Mouse (Mus musculus) midbrain, embryonic 14.5 days (tissue): ENCODE data around the gene Tmem258. TPM values are rescaled to one million over a fixed set of nuclear protein-coding genes. Genes with fewer than 3 reads are reported as not detected.

Source experiments
- microRNA-seq: library from miRNA; unstranded; fragments of <30 nt; microRNA quantifications from one replicate; pipeline ENCODE4, GENCODE M21; 2016
- polyA plus RNA-seq: library from polyadenylated mRNA; unstranded; fragments of >200 nt; fragmentation: Nextera tagmentation; extraction: Ambion mirVana; gene quantifications from 2 replicates; pipeline ENCODE4 v1.2.1, GENCODE M21; 2014

Gene Tmem258
- polyA plus RNA-seq, 1 experiment from 2014 or later = 363 TPM

Small RNAs within 50 kb of the gene (microRNA-seq; reads per million reads assigned to microRNA genes)
- 1.3 reads per million for gene Mir6993

Other genes starting within 250 kb of the Tmem258 start
- gene Fth1, start 223.4 kb upstream of the Tmem258 start, polyA plus RNA-seq = 1,308 and 1,477 TPM in 2 replicates
- gene Best1, start 202.4 kb upstream of the Tmem258 start, polyA plus RNA-seq = 2.1 and 2.5 TPM in 2 replicates
- 13.3 and 19.2 TPM in 2 replicates for gene Rab3il1, start 202.3 kb upstream of the Tmem258 start, polyA plus RNA-seq
- gene Fads3, start 162.4 kb upstream of the Tmem258 start, polyA plus RNA-seq = 15.4 and 17.8 TPM in 2 replicates
- 67.3 and 114 TPM in 2 replicates for gene Fads2, start 102.3 kb upstream of the Tmem258 start, polyA plus RNA-seq
- 125 and 152 TPM in 2 replicates for gene Fads1, start 21.1 kb upstream of the Tmem258 start, polyA plus RNA-seq
- gene Fen1, start 155 bp downstream of the Tmem258 start, polyA plus RNA-seq = 24.8 and 31.0 TPM in 2 replicates
- gene Myrf, start 36.7 kb downstream of the Tmem258 start, polyA plus RNA-seq = 0.49 and 0.75 TPM in 2 replicates
- 9.4 and 9.8 TPM in 2 replicates for gene Dagla, start 100.9 kb downstream of the Tmem258 start, polyA plus RNA-seq
- 10.1 and 15.4 TPM in 2 replicates for gene Syt7, start 185.1 kb downstream of the Tmem258 start, polyA plus RNA-seq